Mouse (Mus musculus) liver, embryonic 14.5 days (tissue): ENCODE measurements at regions not wholly inside any gene's neighbourhood (a gene's known extent, or its start where the extent isn't known, plus 50 kb on each side); places are given as distances from the start of the nearest gene placed in this dataset.

Source experiments
- ATAC-seq: fragments of 200-750 bp; cut with Nextera tagmentation; 2 replicates; pipeline ENCODE4 v1.8.0; 2017; ENCODE audit warnings: moderate number of reproducible peaks, mild to moderate bottlenecking, moderate library complexity; ENCODE audit not compliant: insufficient read depth
- DNase-seq, 3 experiments: peaks; one replicate each; pipeline ENCODE4 v3.0.0-alpha.2; 2012 to 2013; ENCODE audit warnings: low read depth in 3 of 3, low spot score in 3 of 3
- H3K27ac ChIP-seq: fragments of 300-500 bp; sonication (generic); 2 replicates; pipeline ENCODE4 v1.5.1; 2014; ENCODE audit warnings: moderate library complexity, mild to moderate bottlenecking, control low read depth, inconsistent platforms
- H3K27me3 ChIP-seq: fragments of 300-500 bp; sonication (generic); 2 replicates; pipeline ENCODE4 v1.6.1; 2014; ENCODE audit warnings: mild to moderate bottlenecking, low read length, moderate library complexity; ENCODE audit not compliant: control insufficient read depth, insufficient read depth
- H3K36me3 ChIP-seq: fragments of 300-500 bp; sonication (generic); replicated peaks from 2 replicates; pipeline ENCODE4 v1.6.1; 2014; ENCODE audit warnings: low read depth; ENCODE audit not compliant: control insufficient read depth, insufficient read depth
- H3K4me1 ChIP-seq, 2 experiments: fragments of 200-500 bp in 1 of 2; fragments of 300-500 bp in 1 of 2; sonication (generic) in 1 of 2; replicated peaks; 2 replicates each; pipeline ENCODE4 v1.6.1; 2012 to 2014; ENCODE audit warnings: antibody characterized with exemption in 1 of 2, inconsistent platforms in 1 of 2, low read length in 1 of 2; ENCODE audit not compliant: control insufficient read depth in 2 of 2, insufficient read depth in 2 of 2
- H3K4me2 ChIP-seq: fragments of 300-500 bp; sonication (generic); 2 replicates; pipeline ENCODE4 v1.6.1; 2014; ENCODE audit warnings: low read depth, mild to moderate bottlenecking, control low read depth, moderate library complexity
- H3K4me3 ChIP-seq, 2 experiments: fragments of 200-500 bp in 1 of 2; fragments of 300-500 bp in 1 of 2; sonication (generic) in 1 of 2; 2 replicates each; pipeline ENCODE4 v1.5.1; 2012 to 2014; ENCODE audit warnings: low read depth in 2 of 2, low read length in 2 of 2, mild to moderate bottlenecking in 2 of 2, control low read depth in 1 of 2, inconsistent platforms in 1 of 2, moderate library complexity in 1 of 2; ENCODE audit not compliant: insufficient read depth in 1 of 2
- H3K9ac ChIP-seq: fragments of 300-500 bp; sonication (generic); replicated peaks from 2 replicates; pipeline ENCODE4 v1.6.1; 2014; ENCODE audit warnings: mild to moderate bottlenecking, control low read depth, moderate library complexity
- H3K9me3 ChIP-seq: fragments of 300-500 bp; sonication (generic); 2 replicates; pipeline ENCODE4 v1.6.1; 2016; ENCODE audit warnings: low read length, mixed read lengths; ENCODE audit not compliant: control insufficient read depth
- CTCF ChIP-seq: IDR thresholded peaks from 2 replicates; pipeline ENCODE4 v1.5.1; 2016; ENCODE audit warnings: antibody characterized with exemption, low read depth, control low read depth
- EP300 ChIP-seq: IDR thresholded peaks from 2 replicates; pipeline ENCODE4 v1.6.1; 2016; ENCODE audit warnings: antibody characterized with exemption, low read depth
- WGBS: fragments of 180-500 bp; shearing (Covaris S2); extraction: QIAGEN DNeasy Blood & Tissue Kit; methylation state at CpG from one replicate; pipeline ENCODE4 v1.1.7; 2014; ENCODE audit not compliant: insufficient replicate concordance; 5-methylcytosine and 5-hydroxymethylcytosine counted together

GRCm38 (mm10) chr11:64278259-64279003 is 156.7 kb upstream of the Hs3st3a1 start:
- no peak for ATAC-seq
- Histone ChIP-seq H3K27ac (no peak overlapping the region), H3K9ac (no peak overlapping the region), H3K4me1 (no peaks in the 10 kb centered on the region), H3K4me2 (no peak overlapping the region), H3K4me3 (no peak overlapping the region), H3K27me3 (no peaks in the 10 kb centered on the region), H3K9me3 (no peaks in the 10 kb centered on the region), H3K36me3 (no peaks in the 10 kb centered on the region)
- WGBS = 39% methylated on average over 12 of the region's 12 CpGs
- no peak for DNase-seq
- no peak for TF ChIP-seq CTCF
- TF ChIP-seq EP300 = no peak

GRCm38 (mm10) chr11:64273726-64274125 is 161.4 kb upstream of the Hs3st3a1 start:
- H3K36me3 ChIP-seq = no peaks in the 10 kb centered on the region
- no peak overlapping the region for H3K27ac ChIP-seq
- no peaks in the 10 kb centered on the region for H3K4me1 ChIP-seq
- no peak overlapping the region for H3K4me2 ChIP-seq
- no peak for DNase-seq
- ATAC-seq = no peak
- H3K9me3 ChIP-seq = no peaks in the 10 kb centered on the region
- no peak overlapping the region for H3K4me3 ChIP-seq
- H3K9ac ChIP-seq = no peak overlapping the region
- TF ChIP-seq EP300 (no peak), CTCF (no peak)
- H3K27me3 ChIP-seq = no peaks in the 10 kb centered on the region
- WGBS = 62% methylated on average over 6 of the region's 6 CpGs

GRCm38 (mm10) chr11:64273214-64273613 is 161.9 kb upstream of the Hs3st3a1 start:
- Histone ChIP-seq H3K4me1 (no peaks in the 10 kb centered on the region), H3K4me3 (no peak overlapping the region), H3K27me3 (no peaks in the 10 kb centered on the region), H3K9me3 (no peaks in the 10 kb centered on the region), H3K9ac (no peak overlapping the region), H3K27ac (no peak overlapping the region), H3K4me2 (no peak overlapping the region), H3K36me3 (no peaks in the 10 kb centered on the region)
- ATAC-seq (no peak), DNase-seq (no peak)
- 49% methylated on average over 3 of the region's 3 CpGs for WGBS
- TF ChIP-seq EP300 (no peak), CTCF (no peak)

GRCm38 (mm10) chr11:64268121-64268520 is 167.0 kb upstream of the Hs3st3a1 start:
- Histone ChIP-seq H3K9ac (no peak overlapping the region), H3K27me3 (no peaks in the 10 kb centered on the region), H3K27ac (no peak overlapping the region), H3K4me2 (no peak overlapping the region), H3K9me3 (no peaks in the 10 kb centered on the region), H3K4me3 (no peak overlapping the region), H3K4me1 (no peaks in the 10 kb centered on the region), H3K36me3 (no peaks in the 10 kb centered on the region)
- DNase-seq (no peak), ATAC-seq (no peak)
- TF ChIP-seq CTCF = no peak
- no peak for TF ChIP-seq EP300
- WGBS = 51% methylated on average over 4 of the region's 4 CpGs

GRCm38 (mm10) chr11:64267547-64267946 is 167.6 kb upstream of the Hs3st3a1 start:
- DNase-seq (no peak), ATAC-seq (no peak)
- Histone ChIP-seq H3K36me3 (no peaks in the 10 kb centered on the region), H3K27me3 (no peaks in the 10 kb centered on the region), H3K9ac (no peak overlapping the region), H3K27ac (no peak overlapping the region), H3K4me1 (no peaks in the 10 kb centered on the region), H3K4me3 (no peak overlapping the region), H3K9me3 (no peaks in the 10 kb centered on the region), H3K4me2 (no peak overlapping the region)
- no peak for TF ChIP-seq EP300
- no peak for TF ChIP-seq CTCF
- 74% methylated on average over 5 of the region's 5 CpGs for WGBS
